Mouse (Mus musculus) midbrain, postnatal 0 days (tissue): ENCODE results near the gene Klc1. TPM values are rescaled to one million over a fixed set of nuclear protein-coding genes. Genes with fewer than 3 reads are reported as not detected.
"Not testable (repeated sequence)": the region's sequence is repeated elsewhere in the genome, so short reads cannot be mapped to it uniquely, and the experiment has no call there.

Source experiments
- ATAC-seq: fragments of 200-750 bp; cut with Nextera tagmentation; 2 replicates; pipeline ENCODE4 v1.8.0; 2017; ENCODE audit warnings: moderate number of reproducible peaks, mild to moderate bottlenecking, moderate TSS enrichment, moderate library complexity; ENCODE audit not compliant: low FRiP score
- DNase-seq: peaks from one replicate; pipeline ENCODE4 v3.0.0-alpha.2; 2015; ENCODE audit warnings: low spot score
- H3K27ac ChIP-seq: fragments of 300-500 bp; sonication (generic); 2 replicates; pipeline ENCODE4 v1.5.1; 2014; ENCODE audit warnings: low read depth, mild to moderate bottlenecking, low read length, mixed read lengths
- H3K27me3 ChIP-seq: fragments of 300-500 bp; sonication (generic); 2 replicates; pipeline ENCODE4 v1.6.1; 2014; ENCODE audit warnings: low read length, control low read depth, mixed read lengths; ENCODE audit not compliant: insufficient read depth
- H3K36me3 ChIP-seq: fragments of 300-500 bp; sonication (generic); 2 replicates; pipeline ENCODE4 v1.6.1; 2014; ENCODE audit warnings: low read length, control low read depth, mixed read lengths; ENCODE audit not compliant: insufficient read depth
- H3K4me1 ChIP-seq: fragments of 300-500 bp; sonication (generic); 2 replicates; pipeline ENCODE4 v1.6.1; 2014; ENCODE audit warnings: mild to moderate bottlenecking, control low read depth, antibody characterized with exemption, low read length, mixed read lengths; ENCODE audit not compliant: insufficient read depth
- H3K4me2 ChIP-seq: fragments of 300-500 bp; sonication (generic); 2 replicates; pipeline ENCODE4 v1.6.1; 2014; ENCODE audit warnings: low read depth, mild to moderate bottlenecking, low read length, mixed read lengths; ENCODE audit not compliant: poor library complexity, severe bottlenecking
- H3K4me3 ChIP-seq: fragments of 300-500 bp; sonication (generic); 2 replicates; pipeline ENCODE4 v1.5.1; 2014; ENCODE audit warnings: low read depth, mild to moderate bottlenecking, low read length, moderate library complexity
- H3K9ac ChIP-seq: fragments of 300-500 bp; sonication (generic); replicated peaks from 2 replicates; pipeline ENCODE4 v1.6.1; 2014; ENCODE audit warnings: mild to moderate bottlenecking, low read length, moderate library complexity, mixed read lengths; ENCODE audit not compliant: poor library complexity, severe bottlenecking
- H3K9me3 ChIP-seq: fragments of 300-500 bp; sonication (generic); 2 replicates; pipeline ENCODE4 v1.6.1; 2016; ENCODE audit warnings: low read length, control low read depth
- CTCF ChIP-seq: IDR thresholded peaks from 2 replicates; pipeline ENCODE4 v1.5.1; 2016; ENCODE audit warnings: antibody characterized with exemption, mild to moderate bottlenecking
- WGBS: fragments of 180-500 bp; shearing (Covaris S2); extraction: QIAGEN DNeasy Blood & Tissue Kit; methylation state at CpG from one replicate; pipeline ENCODE4 v1.1.7; 2014; 5-methylcytosine and 5-hydroxymethylcytosine counted together
- polyA plus RNA-seq: library from polyadenylated mRNA; unstranded; fragments of >200 nt; fragmentation: Nextera tagmentation; extraction: Ambion mirVana; gene quantifications from 2 replicates; pipeline ENCODE4 v1.2.1, GENCODE M21; 2015
- total RNA-seq: library from RNA; depleted of rRNA; stranded (reverse); fragments of >200 nt; gene quantifications from 2 replicates; pipeline ENCODE4 v1.2.3, GENCODE M21; 2014

The Klc1 gene
- total and polyA plus RNA-seq, 2 experiments from 2014 or later = 509 to 653 TPM

- no peak overlapping the region; the same call in 1 of the 2 replicates for H3K27ac ChIP-seq
- H3K4me2 ChIP-seq = no peak overlapping the region
- peaks cover 14% of the 10 kb centered on the region for H3K36me3 ChIP-seq
- ATAC-seq (no peak), DNase-seq (peak; percentile 19)
- TF ChIP-seq CTCF = no peak
- H3K9me3 ChIP-seq = no peaks in the 10 kb centered on the region
- 62% methylated on average over 4 of the region's 4 CpGs for WGBS
- no peaks in the 10 kb centered on the region for H3K27me3 ChIP-seq
- H3K4me1 ChIP-seq = no peaks in the 10 kb centered on the region
- H3K9ac ChIP-seq = no peak overlapping the region
- H3K4me3 ChIP-seq = no peak overlapping the region
Observed at GRCm38 (mm10) chr12:111726122-111726463, 32.6 kb upstream of the Klc1 start.

GRCm38 (mm10) chr12:111727956-111728355 is 30.7 kb upstream of the Klc1 start:
- ATAC-seq (no peak), DNase-seq (no peak)
- TF ChIP-seq CTCF = no peak
- H3K27me3 ChIP-seq = no peaks in the 10 kb centered on the region
- no peak overlapping the region for H3K4me2 ChIP-seq
- H3K9ac ChIP-seq = no peak overlapping the region
- no peak overlapping the region for H3K4me3 ChIP-seq
- peaks cover 14% of the 10 kb centered on the region for H3K36me3 ChIP-seq
- no peaks in the 10 kb centered on the region for H3K9me3 ChIP-seq
- WGBS = 93% methylated on average over 1 of the region's 1 CpGs
- no peaks in the 10 kb centered on the region for H3K4me1 ChIP-seq
- H3K27ac ChIP-seq = no peak overlapping the region

GRCm38 (mm10) chr12:111731822-111732807 is 26.5 kb upstream of the Klc1 start:
- WGBS = 34% methylated on average over 30 of the region's 30 CpGs
- H3K36me3 ChIP-seq = no peaks in the 10 kb centered on the region
- peak overlapping the region; percentile 5; the same call in 1 of the 2 replicates for H3K4me3 ChIP-seq
- peak overlapping the region; percentile 13 for H3K9ac ChIP-seq
- no peaks in the 10 kb centered on the region for H3K27me3 ChIP-seq
- ATAC-seq (peak; percentile 88), DNase-seq (peak; percentile 95)
- H3K4me1 ChIP-seq = no peaks in the 10 kb centered on the region
- peak; percentile 97 for TF ChIP-seq CTCF
- H3K27ac ChIP-seq = peak overlapping the region; percentile 27
- peak overlapping the region; percentile 22 for H3K4me2 ChIP-seq
- H3K9me3 ChIP-seq = no peaks in the 10 kb centered on the region

- DNase-seq (no peak), ATAC-seq (peak; percentile 3; the same call in 1 of the 2 replicates)
- Histone ChIP-seq H3K9me3 (no peaks in the 10 kb centered on the region), H3K4me3 (no peak overlapping the region), H3K4me2 (peak overlapping the region; percentile 22), H3K27ac (no peak overlapping the region; the same call in 1 of the 2 replicates), H3K4me1 (no peaks in the 10 kb centered on the region), H3K36me3 (no peaks in the 10 kb centered on the region), H3K27me3 (no peaks in the 10 kb centered on the region), H3K9ac (no peak overlapping the region; the same call in 1 of the 2 replicates)
- WGBS = 48% methylated on average over 5 of the region's 5 CpGs
- TF ChIP-seq CTCF = no peak
Observed at GRCm38 (mm10) chr12:111732921-111733320, 25.7 kb upstream of the Klc1 start.

- H3K9ac ChIP-seq = no peak overlapping the region
- DNase-seq (no peak), ATAC-seq (no peak)
- no peaks in the 10 kb centered on the region for H3K4me1 ChIP-seq
- no peaks in the 10 kb centered on the region for H3K36me3 ChIP-seq
- H3K4me3 ChIP-seq = no peak overlapping the region
- H3K27me3 ChIP-seq = no peaks in the 10 kb centered on the region
- H3K9me3 ChIP-seq = no peaks in the 10 kb centered on the region
- H3K27ac ChIP-seq = no peak overlapping the region
- no peak overlapping the region for H3K4me2 ChIP-seq
- TF ChIP-seq CTCF = no peak
- WGBS = 93% methylated on average over 3 of the region's 3 CpGs
Observed at GRCm38 (mm10) chr12:111734912-111735311, 23.7 kb upstream of the Klc1 start.

GRCm38 (mm10) chr12:111736676-111737075 is 22.0 kb upstream of the Klc1 start:
- 91% methylated on average over 8 of the region's 8 CpGs for WGBS
- not testable (repeated sequence) for H3K4me1 ChIP-seq

More at GRCm38 (mm10) chr12:111736676-111737075, 22.0 kb upstream of the Klc1 start:
- H3K4me2 ChIP-seq, ATAC-seq, DNase-seq, H3K4me3 ChIP-seq, H3K27me3 ChIP-seq, H3K9me3 ChIP-seq, H3K36me3 ChIP-seq, H3K9ac ChIP-seq, H3K27ac ChIP-seq: not testable (repeated sequence)
